Mouse (Mus musculus) heart, postnatal 25 days (tissue): ENCODE data around the gene Lrsam1. TPM values are rescaled to one million over a fixed set of nuclear protein-coding genes. Genes with fewer than 3 reads are reported as not detected.

Experiments used
- DNase-seq: peaks from one replicate; pipeline ENCODE4 v3.0.0; 2022; ENCODE audit warnings: low spot score
- intact Hi-C: fragments of 180-260 bp; cut with DNase I; formaldehyde crosslinking; loops from one replicate; pipeline ENCODE4 v1.15.1; 2025
- total RNA-seq, 2 experiments: library from RNA; stranded (reverse); gene quantifications; 2 replicates each; pipeline ENCODE4 v1.2.3; 2021

Lrsam1 gene
- total RNA-seq, 2 experiments from 2014 or later: 12.4 to 16.4 TPM

DNA sequence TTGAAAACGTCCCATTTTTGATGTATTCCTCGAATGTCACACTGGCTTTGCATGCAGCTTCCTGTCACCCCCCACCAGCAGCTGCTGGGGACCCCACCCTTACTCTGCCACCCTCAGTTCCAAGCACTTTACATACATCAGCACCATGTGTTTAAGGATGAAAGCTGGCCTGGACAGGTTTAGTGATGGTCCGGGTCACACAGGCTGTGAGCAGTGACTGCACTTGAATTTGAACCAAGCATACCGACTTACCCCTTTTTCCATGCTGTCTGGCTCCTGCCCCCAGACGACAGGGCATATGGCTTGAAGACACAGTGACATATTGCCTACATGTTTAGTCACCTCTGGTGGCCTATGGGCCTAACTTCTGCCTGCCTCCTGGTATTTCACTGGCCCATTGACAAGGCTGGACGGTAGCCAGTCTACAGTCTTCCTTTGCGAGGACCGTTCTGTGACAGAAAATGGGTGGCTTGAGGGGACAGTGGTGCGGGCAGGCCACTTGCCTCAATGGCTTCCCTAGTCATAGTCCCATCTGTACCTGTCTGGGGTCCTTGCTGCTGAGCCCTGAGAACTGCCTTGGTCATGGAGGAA is 6.7 kb upstream of the Lrsam1 start:
- intact Hi-C loops: no loop called here
- no peak for DNase-seq

DNA sequence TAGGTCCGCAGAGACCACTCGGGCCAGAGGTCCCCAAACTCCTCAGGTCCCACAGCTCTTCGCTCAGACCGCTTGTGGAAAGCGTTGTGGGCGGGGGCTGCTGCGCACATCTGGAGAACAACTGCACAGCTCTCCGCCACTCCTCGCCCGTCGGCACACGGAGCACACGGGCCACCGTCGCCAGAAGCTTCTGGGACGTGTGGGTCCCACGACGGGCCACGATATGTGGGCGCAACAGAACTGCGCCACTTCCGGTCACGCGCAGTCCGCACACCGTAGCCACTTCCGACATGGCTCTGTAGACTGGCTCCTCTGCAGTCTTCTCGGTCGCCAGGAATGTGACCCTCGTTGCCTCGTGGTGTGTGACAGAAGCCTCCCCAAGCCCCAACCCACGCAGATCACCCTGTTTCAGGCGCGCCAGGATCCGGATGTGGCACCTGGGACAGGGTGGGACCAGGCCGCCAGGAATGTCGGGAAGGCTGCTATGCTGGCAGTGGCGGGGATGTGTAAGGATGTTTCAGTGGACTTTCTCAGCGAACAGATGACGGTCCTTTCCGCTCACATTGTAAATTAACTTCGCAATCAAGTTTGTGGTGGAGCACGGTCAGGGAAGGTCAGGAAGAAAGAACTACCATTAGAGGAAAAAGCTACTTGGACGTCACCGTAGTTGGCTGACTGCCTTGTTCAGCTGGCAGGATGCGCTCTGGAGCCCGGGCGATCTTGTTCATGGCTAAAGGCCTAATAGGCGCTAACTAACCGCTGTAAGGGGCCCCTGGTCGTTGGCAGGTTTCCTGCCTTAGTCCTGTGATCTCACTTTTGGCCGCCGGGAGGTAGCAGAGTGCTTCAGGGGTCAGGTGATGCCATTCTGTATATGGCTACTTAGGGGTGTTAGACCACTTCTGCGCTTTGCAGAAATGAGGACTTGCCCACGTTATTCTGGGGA is 5.5 kb upstream of the Lrsam1 start:
- DNase-seq: peak; percentile 79
- intact Hi-C loops: no loop called here

GRCm38 (mm10) chr2:32966184-32966688 is 4.8 kb upstream of the Lrsam1 start:
- intact Hi-C loops: no loop called here

GRCm38 (mm10) chr2:32965511-32966183 is 4.2 kb upstream of the Lrsam1 start:
- no peak for DNase-seq
- intact Hi-C loops: no loop called here

More at GRCm38 (mm10) chr2:32966184-32966688, 4.8 kb upstream of the Lrsam1 start:
- DNase-seq: no peak

GRCm38 (mm10) chr2:32964659-32965457 is 3.4 kb upstream of the Lrsam1 start:
- DNase-seq: no peak
- intact Hi-C loops: no loop called here

DNA sequence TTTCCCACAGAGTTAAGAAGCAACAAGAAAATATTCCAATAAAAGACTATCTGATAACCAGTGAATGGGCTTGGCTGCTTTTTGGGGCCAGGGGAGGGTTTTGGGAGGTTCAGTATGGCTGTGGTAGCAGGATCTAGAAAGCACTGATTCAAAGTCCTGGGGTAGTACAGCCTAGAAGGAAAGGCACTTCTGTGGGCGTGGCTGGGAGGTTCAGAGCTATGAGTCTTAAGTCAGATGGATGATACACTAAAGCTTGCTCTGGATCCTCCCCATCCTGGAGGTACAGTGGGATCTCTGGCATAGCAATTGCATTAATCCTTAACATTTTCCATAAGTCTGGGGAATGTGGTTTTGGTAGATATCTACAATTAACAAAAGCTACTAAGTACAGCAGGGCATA is 2.6 kb upstream of the Lrsam1 start:
- intact Hi-C loops: no loop called here

DNA sequence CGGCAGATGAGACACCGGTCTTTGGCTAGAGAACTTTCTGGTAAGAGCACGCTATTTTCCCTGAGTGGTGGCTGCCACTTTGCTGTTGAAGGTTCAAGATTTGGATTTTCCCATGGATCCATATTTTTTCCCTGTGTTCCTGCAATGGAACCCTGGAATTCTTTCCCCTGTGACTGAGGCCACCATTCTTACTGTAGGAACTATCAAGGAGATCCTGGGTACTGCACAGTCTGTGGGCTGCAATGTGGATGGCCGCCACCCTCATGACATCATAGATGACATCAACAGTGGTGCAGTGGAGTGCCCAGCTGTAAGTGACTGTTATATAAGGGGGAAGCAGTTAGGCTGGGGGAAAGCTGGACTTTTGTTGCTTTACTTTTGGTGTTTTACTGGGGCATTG is 2.1 kb upstream of the Lrsam1 start:
- intact Hi-C loops: no loop called here

More for the DNA sequence above, 2.6 kb upstream of the Lrsam1 start:
- DNase-seq: no peak

GRCm38 (mm10) chr2:32962875-32963220 is 1.4 kb upstream of the Lrsam1 start:
- intact Hi-C loops: no loop called here
- no peak for DNase-seq

More for the DNA sequence above, 2.1 kb upstream of the Lrsam1 start:
- no peak for DNase-seq

GRCm38 (mm10) chr2:32962062-32962874 is 854 bp upstream of the Lrsam1 start:
- intact Hi-C loops: no loop called here
- DNase-seq: no peak

DNA sequence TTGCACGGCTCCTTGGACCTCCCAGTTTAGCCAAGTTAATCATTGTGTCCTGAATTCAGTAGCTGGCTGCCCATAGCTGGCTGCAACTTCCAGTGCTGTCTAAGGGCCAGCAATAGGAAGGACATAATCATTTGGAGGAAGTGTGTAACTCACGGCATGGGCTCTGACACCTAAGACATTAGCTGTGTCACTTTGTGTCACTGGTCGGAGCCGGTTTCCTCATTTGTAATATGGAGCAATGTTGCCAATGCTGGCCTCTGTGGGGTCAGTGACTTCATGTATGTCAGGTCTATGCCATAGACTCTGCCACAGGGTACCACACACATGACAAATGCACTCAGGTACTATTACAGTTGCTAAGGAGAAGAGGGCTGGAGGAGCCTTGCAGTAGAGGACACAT is 1.1 kb downstream of the Lrsam1 start:
- no peak for DNase-seq
- intact Hi-C loops: no loop called here

DNA sequence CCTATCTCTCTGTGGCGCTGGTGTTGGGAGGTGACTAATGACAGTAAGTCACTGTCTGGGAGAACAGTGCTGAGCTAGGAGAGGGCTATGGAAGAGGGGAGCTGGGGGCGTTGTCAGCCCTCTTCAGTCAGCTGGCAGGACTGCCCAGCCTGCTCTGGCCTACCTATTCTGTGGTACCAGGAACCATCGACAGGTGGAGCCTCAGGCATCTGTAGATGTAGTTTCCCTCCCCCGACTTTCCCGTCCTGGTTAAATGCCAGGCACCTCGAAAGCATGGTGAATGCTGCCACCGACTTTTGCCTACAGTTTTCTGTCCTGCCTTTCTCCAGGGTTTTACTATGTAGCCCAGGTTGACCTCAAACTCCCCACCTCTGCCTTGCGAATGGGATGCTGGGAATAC is 4.1 kb downstream of the Lrsam1 start:
- intact Hi-C loops: no loop called here

DNA sequence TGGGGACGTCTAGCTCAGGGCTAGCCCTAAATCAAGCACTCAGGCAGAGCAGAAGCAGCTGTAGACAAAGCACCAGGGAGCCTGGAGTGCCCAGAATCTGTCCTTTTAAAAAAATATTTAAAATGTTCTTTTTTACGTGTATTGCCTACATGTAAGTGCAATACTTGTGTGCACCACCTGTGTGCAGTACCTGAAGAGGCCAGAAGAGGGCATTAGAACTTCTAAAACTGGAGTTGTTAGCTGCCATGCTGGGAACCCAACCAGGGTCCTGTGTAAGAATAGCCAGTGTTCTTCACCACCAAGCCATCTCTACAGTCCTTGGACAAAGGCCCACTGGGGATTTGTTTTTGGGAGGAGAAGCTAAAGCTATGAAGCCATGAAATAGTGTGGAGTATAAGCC is 6.8 kb downstream of the Lrsam1 start:
- no peak for DNase-seq
- intact Hi-C loops: no loop called here

More for the DNA sequence above, 4.1 kb downstream of the Lrsam1 start:
- DNase-seq: no peak

DNA sequence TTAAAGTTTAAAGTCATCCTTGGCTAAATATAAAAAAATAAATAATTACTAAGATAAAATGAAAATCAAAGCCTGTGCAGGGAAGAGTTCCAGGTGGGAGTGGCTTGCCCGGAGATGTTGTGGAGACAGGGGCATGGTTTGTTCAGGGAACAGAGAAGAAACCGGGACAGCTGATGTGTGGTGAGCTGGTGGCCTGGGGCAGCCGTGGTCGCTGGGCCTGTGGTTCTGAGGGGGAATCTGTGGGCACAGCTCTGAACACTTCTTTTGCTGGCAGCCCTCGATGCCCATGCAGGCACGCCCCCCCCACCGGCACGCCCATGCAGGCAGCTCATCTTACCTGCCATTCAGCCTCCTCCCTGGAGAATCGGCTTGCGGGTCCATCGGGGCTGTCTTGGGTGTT is 14.0 kb downstream of the Lrsam1 start:
- intact Hi-C loops: no loop called here
- no peak for DNase-seq

- DNase-seq: no peak
- intact Hi-C loops: no loop called here
These were observed 20.9 kb downstream of the Lrsam1 start for GRCm38 (mm10) chr2:32940483-32940882.

GRCm38 (mm10) chr2:32939418-32939817 is 22.0 kb downstream of the Lrsam1 start:
- intact Hi-C loops: no loop called here
- DNase-seq: no peak

GRCm38 (mm10) chr2:32938741-32939140 is 22.7 kb downstream of the Lrsam1 start:
- intact Hi-C loops: no loop called here
- DNase-seq: no peak

- no peak for DNase-seq
- intact Hi-C loops: no loop called here
These were observed 29.7 kb downstream of the Lrsam1 start for GRCm38 (mm10) chr2:32931730-32932129.

DNA sequence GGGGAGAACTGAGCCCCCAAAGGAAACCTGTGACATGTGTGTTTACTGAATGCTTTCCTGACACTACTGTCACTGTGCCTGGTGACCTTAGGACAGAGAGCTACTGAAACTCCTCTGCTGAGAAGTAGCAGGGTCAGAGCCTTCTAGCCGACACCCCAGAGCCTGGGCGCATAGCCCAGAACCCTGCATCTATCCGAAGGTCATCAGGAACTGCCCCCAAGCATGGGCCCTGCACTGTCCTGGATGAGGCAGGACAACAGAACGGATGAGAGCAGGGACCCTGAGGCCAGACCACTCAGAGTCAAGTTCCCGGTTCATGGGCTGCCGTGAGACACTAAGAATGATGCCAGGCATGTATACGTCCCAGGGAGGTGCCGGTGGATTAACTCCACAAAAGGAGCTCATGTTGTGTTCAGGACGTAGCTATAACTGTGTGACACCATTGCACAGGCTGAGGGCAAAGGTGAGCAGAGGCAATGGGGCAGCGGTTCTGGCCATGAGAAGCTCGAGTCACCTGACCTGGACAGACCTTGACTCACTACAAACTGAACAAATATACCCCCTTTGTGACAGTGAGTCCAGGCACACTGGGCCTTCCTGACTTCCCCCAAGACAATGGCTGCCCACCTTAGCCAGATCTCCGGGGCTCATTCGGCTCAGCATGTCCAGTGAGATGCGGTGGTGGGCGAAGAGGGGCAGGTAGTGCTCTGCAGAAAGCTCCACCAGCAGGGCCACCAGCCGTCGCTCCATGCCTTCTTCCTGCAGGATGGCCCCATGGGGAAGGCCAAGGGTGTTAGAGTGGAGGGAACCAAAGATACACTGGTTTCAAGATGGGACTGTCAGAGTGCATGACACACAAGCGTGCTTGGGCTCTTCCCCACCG is 32.2 kb downstream of the Lrsam1 start:
- no peak for DNase-seq
- intact Hi-C loops: loop anchor here (1.0 to 5.0 kb wide), 2 partner anchors 65 to 112 kb away; no protein-coding TSS in a partner anchor
